Mouse (Mus musculus) left cerebral cortex, postnatal 4 days (tissue): Measurements from ENCODE around the gene Ptprr. TPM values are rescaled to one million over a fixed set of nuclear protein-coding genes. Genes with fewer than 3 reads are reported as not detected.

Experiments
- DNase-seq: peaks from one replicate; pipeline ENCODE4 v3.0.0-alpha.2; 2022
- intact Hi-C: fragments of 180-260 bp; cut with DNase I; formaldehyde crosslinking; loops from one replicate; pipeline ENCODE4 v1.15.1; 2025
- total RNA-seq, 2 experiments: library from RNA; stranded (reverse); gene quantifications; 2 replicates each; pipeline ENCODE4 v1.2.3; 2021

The Ptprr gene
- total RNA-seq, 2 experiments from 2014 or later = 22.0 to 23.5 TPM

- DNase-seq = no peak
- intact Hi-C loops = no loop called here
Observed at GRCm38 (mm10) chr10:116113867-116114474, 96.0 kb downstream of the Ptprr start, which contains the start of gene 4933416C03Rik. Gene 4933416C03Rik (minus strand): TSS chr10:116113917.

DNA sequence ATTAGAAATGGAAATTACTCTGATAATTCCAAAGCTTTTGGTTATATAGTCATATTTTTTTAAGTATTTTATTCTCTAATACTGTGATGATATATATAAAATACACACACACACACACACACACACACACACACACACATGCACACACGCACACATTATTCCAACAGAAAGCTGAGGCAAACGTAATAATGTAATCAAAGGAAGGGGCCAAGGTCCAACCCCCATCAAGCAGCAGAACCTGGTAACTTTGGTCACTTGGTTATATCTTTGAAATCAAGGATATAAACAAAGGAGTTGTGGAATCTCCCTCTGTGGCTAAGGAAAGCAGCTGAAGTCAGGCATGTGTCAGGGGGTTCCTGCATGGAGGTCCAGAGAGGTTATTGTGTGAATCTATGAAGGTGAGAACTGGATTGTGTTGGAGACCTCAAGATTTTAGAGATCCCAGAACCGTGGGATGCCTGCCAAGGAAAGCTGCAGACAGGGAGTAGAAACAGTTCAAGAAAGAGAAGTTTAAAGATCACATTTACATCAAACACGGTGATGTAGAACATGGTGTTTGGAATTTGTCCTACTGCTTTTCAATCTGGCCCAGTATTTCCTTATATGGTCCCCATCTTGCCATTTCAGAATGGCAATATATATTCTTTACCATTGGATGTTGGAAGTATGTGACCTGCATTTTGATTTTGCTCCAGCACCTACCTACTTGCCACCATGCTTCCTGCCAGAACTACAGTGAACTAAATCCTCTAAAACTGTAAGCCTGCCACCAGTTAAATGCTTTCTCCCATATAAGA lies 98.1 kb downstream of the Ptprr start:
- DNase-seq = no peak
- intact Hi-C loops = no loop called here

GRCm38 (mm10) chr10:116117060-116117459 lies 99.0 kb downstream of the Ptprr start:
- no peak for DNase-seq
- intact Hi-C loops = no loop called here

DNA sequence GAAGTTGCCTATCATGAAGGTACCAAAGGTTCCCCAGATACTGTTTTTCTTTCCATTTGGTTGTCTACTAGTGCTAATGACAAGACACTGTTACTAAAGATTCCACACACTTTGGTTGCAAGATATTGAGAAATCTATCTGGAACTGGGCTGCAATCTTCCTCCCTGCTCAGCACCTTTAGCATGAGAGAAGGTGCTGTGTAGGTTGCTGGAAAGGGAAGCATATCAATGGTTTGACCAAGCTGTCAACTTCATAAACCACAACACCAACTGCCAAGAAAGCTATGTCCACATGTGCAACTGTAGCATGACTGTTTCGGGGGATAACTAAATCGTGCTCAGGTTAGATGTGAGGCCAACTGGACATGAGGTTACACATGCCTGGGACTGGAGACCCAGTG lies 103.5 kb downstream of the Ptprr start:
- intact Hi-C loops = no loop called here
- no peak for DNase-seq

GRCm38 (mm10) chr10:116123808-116124207 lies 105.8 kb downstream of the Ptprr start:
- intact Hi-C loops = no loop called here
- DNase-seq = no peak

- intact Hi-C loops = no loop called here
- DNase-seq = no peak
Observed at GRCm38 (mm10) chr10:116125364-116125763, 107.4 kb downstream of the Ptprr start.

GRCm38 (mm10) chr10:116130401-116130800 lies 112.4 kb downstream of the Ptprr start:
- intact Hi-C loops = loop anchor here (2.0 kb wide), 1 partner anchor 28 kb away; no protein-coding TSS in a partner anchor
- DNase-seq = no peak

DNA sequence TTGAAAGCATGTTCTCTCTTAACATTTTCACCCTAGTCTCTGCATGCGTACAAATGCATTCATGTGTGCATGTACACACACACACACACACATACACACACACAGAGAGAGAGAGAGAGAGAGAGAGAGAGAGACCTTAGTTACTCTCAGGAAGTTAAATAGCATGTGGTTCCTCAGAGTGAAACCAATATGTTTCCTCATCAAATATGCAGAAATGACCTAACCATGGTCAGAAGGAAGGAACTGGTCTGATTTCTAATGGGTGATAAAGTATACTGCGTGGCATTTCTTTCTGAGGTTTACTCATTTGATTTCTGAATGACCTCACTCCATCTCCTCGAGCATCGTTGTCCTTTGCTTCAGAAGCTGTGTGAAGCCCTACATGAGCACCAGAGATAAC lies 113.2 kb downstream of the Ptprr start:
- no peak for DNase-seq
- intact Hi-C loops = loop anchor here (2.0 kb wide), 1 partner anchor 28 kb away; no protein-coding TSS in a partner anchor

DNA sequence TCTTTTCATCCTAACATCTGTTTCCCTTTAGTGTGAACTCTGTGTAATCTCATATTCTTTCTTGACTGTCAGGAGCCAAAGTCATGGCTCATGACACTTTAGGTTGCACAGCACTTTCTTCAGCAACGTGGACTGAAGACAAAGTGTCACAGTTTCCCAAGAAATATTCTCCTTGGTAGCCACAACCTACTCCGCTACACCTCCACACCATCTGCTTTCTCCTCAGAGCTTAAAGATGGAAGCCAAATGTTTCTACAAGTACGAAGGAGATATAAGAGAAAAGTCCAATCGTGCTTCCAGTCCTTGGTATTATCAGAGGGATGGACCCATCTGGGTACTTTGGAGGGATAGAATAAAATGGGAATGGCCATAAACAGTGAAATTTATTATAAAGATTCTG lies 114.2 kb downstream of the Ptprr start:
- DNase-seq = no peak

DNA sequence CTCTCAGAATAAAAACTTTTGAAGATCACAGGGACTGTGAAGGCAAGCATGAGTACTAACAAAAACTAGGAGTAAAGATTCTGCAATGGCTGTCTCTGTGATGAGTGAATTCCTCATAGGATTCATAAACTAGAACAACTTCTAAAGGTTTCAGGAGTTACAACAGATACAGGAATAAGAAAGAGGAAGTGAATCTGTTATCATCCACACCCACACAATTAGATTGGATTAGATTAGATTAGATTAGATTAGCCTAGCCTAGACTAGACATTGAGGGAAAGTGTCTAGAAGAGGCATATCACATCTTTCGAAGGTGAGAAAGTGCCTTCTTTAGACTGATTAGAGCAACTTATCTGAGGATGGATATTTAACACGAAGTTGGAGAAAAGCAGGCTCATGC lies 117.2 kb downstream of the Ptprr start:
- no peak for DNase-seq
- intact Hi-C loops = no loop called here

More for the DNA sequence above, 114.2 kb downstream of the Ptprr start:
- intact Hi-C loops = no loop called here

- DNase-seq = no peak
- intact Hi-C loops = no loop called here
Observed at GRCm38 (mm10) chr10:116140226-116140625, 122.2 kb downstream of the Ptprr start.

DNA sequence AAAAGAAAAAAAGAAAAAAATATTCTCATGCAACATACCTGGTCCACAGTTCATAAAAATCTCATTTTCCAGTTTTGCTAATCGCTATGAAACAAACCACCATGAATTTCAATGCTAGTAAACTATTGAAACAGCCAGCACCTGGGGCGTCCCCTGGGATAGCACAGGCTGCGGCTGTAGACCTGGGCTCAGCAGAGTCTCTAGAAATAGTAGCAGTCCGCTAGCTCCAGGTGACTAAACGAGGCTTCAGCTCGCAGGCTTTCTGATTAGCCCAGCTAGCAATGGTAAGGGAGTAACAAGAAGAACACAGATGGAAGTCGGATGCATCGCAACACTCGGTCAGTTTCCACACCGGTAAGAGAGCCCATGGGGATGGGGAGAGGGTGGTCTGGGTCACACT lies 125.7 kb downstream of the Ptprr start:
- intact Hi-C loops = no loop called here
- DNase-seq = no peak

DNA sequence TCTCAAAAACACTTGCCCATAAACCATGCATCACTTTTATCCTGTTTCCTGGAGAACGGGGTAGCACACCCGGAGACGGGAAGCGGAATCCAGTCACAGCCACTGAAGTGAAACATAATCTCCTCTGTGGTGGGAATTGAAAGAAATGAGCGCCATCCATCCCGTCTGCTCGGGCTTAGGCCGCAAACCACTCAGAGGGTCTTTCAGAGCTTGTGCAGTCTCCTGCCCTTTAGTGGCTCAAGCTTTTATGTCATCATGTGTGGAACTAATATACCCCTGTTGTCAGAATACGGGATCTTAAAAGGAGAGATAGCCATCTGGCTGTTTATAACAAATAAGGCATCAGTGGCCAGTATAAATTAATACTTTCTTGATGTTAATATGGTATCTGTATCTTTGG lies 128.1 kb downstream of the Ptprr start:
- no peak for DNase-seq
- intact Hi-C loops = no loop called here

GRCm38 (mm10) chr10:116154707-116155106 lies 136.7 kb downstream of the Ptprr start:
- DNase-seq = no peak
- intact Hi-C loops = no loop called here

DNA sequence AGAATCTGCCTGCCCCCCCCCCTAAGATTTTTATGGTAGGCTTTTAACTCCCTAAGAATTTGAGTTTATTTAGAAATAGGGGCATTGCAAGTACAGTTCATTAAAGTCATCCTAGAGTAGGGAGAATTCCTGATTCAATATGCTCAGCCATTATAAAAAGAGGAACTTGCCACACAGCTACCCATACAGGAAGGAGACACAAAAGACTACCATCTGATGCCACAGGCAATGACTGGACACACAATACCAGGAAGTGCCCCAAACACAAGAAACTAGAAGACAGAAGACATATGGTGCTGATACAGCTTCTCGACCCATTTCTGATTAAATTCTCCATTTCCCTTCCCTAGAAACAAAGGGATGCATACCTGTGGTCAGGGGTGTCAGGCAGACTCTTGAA lies 138.7 kb downstream of the Ptprr start:
- intact Hi-C loops = no loop called here
- DNase-seq = no peak

DNA sequence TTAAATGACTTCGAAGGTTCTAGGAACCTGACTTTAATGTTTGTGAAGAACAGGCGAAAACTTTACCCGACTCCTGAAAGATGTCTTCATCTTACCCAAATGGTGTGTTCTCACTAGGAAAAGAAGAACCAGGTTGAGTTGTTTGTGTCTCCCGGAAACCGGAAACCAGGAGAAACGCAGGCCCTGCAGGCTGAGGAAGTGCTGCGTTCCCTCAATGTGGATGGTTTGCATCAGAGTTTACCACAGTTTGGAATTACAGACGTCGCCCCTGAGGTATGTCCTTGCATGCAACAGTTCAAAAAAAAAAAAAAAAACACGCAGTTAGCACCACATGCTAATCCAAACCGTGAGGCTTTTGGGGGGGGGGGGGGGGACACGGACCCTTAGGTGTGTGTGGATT lies 144.3 kb downstream of the Ptprr start:
- intact Hi-C loops = no loop called here

GRCm38 (mm10) chr10:116175324-116175883 lies 157.4 kb downstream of the Ptprr start:
- DNase-seq = no peak
- intact Hi-C loops = no loop called here

More for the DNA sequence above, 144.3 kb downstream of the Ptprr start:
- no peak for DNase-seq

GRCm38 (mm10) chr10:116177390-116178179 lies 159.6 kb downstream of the Ptprr start:
- intact Hi-C loops = no loop called here
- no peak for DNase-seq

- DNase-seq = no peak
- intact Hi-C loops = no loop called here
Observed at GRCm38 (mm10) chr10:116181235-116181634, 163.2 kb downstream of the Ptprr start.

DNA sequence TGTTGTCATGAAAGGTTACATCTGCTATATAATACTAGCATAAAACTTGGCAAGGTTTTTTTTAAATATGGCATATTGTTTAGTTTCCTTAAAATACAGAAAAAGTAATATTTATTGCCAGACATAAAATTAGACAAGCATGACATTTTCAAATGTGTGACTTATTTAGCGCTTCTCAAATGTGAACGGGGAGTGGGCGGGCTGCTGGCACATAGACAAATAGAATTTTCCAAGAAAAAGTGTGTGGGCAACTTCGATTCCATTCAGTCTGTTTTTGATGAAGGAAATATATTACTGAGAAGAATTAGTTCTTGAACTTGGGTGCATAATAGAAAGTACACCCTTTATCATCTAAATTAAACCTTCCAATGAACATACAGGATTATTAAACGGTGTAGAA lies 164.2 kb downstream of the Ptprr start:
- no peak for DNase-seq
- intact Hi-C loops = no loop called here

- intact Hi-C loops = no loop called here
- no peak for DNase-seq
Observed at GRCm38 (mm10) chr10:116183258-116183657, 165.2 kb downstream of the Ptprr start.
